In genomic region chr10:86763672-86764071, GRCm38 (mm10) we compare ENCODE assay signal across 24 mouse cellular contexts. TPM values are rescaled to one million over a fixed set of nuclear protein-coding genes. Genes with fewer than 3 reads are reported as not detected.
DNase-seq lines count a peak whose midpoint lies in the region.
"Had no signal": no experiment of that assay in that cellular context is flagged by ENCODE, and none has a peak within 500 bp of the region (broad histone marks: within the 10 kb centered on the region; RNA-seq: fewer than 3 reads in every experiment).

Gene Gm49358 (plus strand): TSS chr10:86763972.

- DNase-seq in adrenal gland, adult 2 months, result no peak
- no peak for DNase-seq in adrenal gland, postnatal 4 days (ENCODE audit: low spot score in 2 of 2)
- no peak for DNase-seq in heart, postnatal 10 days
- no peak for DNase-seq in heart, postnatal 14 days
- no peak for DNase-seq in gastrocnemius, adult 8-10 months (ENCODE audit: low spot score in 2 of 2)
- no peak for DNase-seq in layer of hippocampus, postnatal 14 days (ENCODE audit: low spot score in 2 of 2)
- no peak for DNase-seq in kidney, adult 11 months
- DNase-seq in kidney, postnatal 4 days, result no peak
- DNase-seq: adrenal gland, postnatal 25 days; cerebellum, adult 9-10 months; embryo, embryonic 11 days; right cerebral cortex, postnatal 14 days; thymus, adult 2 months had no signal

- intact Hi-C loops in heart, postnatal 10 days (cut with DNase I), result no loop called here
- intact Hi-C loops in heart, postnatal 14 days (cut with DNase I), result no loop called here

RNA-seq across cellular contexts. Expression of gene Gm49358, which starts in this region (rescaled TPM):
- 10 to 100 TPM; 20.1 to 23.6 TPM for total RNA-seq in adrenal gland, adult 2 months (2021)
- not detected in 2 replicates for polyA plus RNA-seq in adrenal gland, adult 2 months (2012; rRNA removed)
- total RNA-seq in adrenal gland, postnatal 4 days (2021), result 1 to 10 TPM; 4.8 to 6.2 TPM
- 10 to 100 TPM; 11.8 to 16.2 TPM for total RNA-seq in heart, postnatal 10 days (2021)
- total RNA-seq in heart, postnatal 14 days (2021), result 10 to 100 TPM in 1 of 2 experiments, 1 to 10 TPM in 1; 7.2 to 12.1 TPM
- total RNA-seq in gastrocnemius, adult 8-10 months (2022), result 10 to 100 TPM; 20.1 to 25.2 (median 21.3) TPM
- total RNA-seq in layer of hippocampus, postnatal 14 days (2021), result 10 to 100 TPM; 42.4 to 45.8 TPM
- polyA plus RNA-seq: forebrain, embryonic 11.5 days; heart, embryonic 14.5 days; hindbrain, embryonic 13.5 days; intestine, embryonic 14.5 days; kidney, embryonic 15.5 days; limb, embryonic 10.5 days; liver, embryonic 12.5 days; lung, embryonic 15.5 days; midbrain, embryonic 13.5 days; spleen, adult 2 months; stomach, embryonic 15.5 days; thymus, adult 2 months had no signal
